Mouse (Mus musculus) CH12.LX (cell line): ENCODE data around the gene Akap3. TPM values are rescaled to one million over a fixed set of nuclear protein-coding genes. Genes with fewer than 3 reads are reported as not detected.
A peak's percentile ranks its signal among the peaks of the same experiment; 100 is the strongest.

Source experiments
- DNase-seq: peaks from one replicate; pipeline ENCODE4 v3.0.0-alpha.2; 2013; ENCODE audit errors: extremely low read depth
- H3K27ac ChIP-seq: 2 replicates; pipeline ENCODE4 v1.5.1; 2012; ENCODE audit warnings: low read depth, mild to moderate bottlenecking, control low read depth, moderate library complexity; ENCODE audit not compliant: insufficient read depth
- H3K27me3 ChIP-seq: replicated peaks from 2 replicates; pipeline ENCODE3; 2012; ENCODE audit warnings: inconsistent platforms
- H3K36me3 ChIP-seq, 2 experiments: replicated peaks in 1 of 2; 2 replicates each; pipeline versions ENCODE3 to v1.6.1; 2012; ENCODE audit warnings: inconsistent platforms in 1 of 2, low read length in 1 of 2, mild to moderate bottlenecking in 1 of 2, mixed read lengths in 1 of 2, moderate library complexity in 1 of 2; ENCODE audit not compliant: control insufficient read depth in 1 of 2, insufficient read depth in 1 of 2
- H3K4me1 ChIP-seq, 2 experiments: 2 replicates each; pipeline ENCODE4 v1.6.1; 2012; ENCODE audit warnings: inconsistent platforms in 1 of 2, moderate library complexity in 1 of 2; ENCODE audit not compliant: insufficient read depth in 2 of 2, control insufficient read depth in 1 of 2
- H3K4me2 ChIP-seq: 2 replicates; pipeline ENCODE4 v1.6.1; 2012; ENCODE audit warnings: low read depth, mild to moderate bottlenecking, control low read depth; ENCODE audit not compliant: poor library complexity, insufficient read depth, severe bottlenecking
- H3K4me3 ChIP-seq, 3 experiments: fragments of 150-350 bp in 1 of 3; sonication (generic) in 1 of 3; replicated peaks in 1 of 3; 2 replicates each; pipeline versions ENCODE3 to v1.5.1; 2011 to 2012; ENCODE audit warnings: low read depth in 2 of 3, low read length in 2 of 3, mild to moderate bottlenecking in 2 of 3, moderate library complexity in 2 of 3, control low read depth in 1 of 3, improper control_type of control experiment in 1 of 3, inconsistent platforms in 1 of 3, mixed read lengths in 1 of 3; ENCODE audit not compliant: poor library complexity in 1 of 3
- H3K79me2 ChIP-seq: replicated peaks from 2 replicates; pipeline ENCODE4 v1.6.1; 2012; ENCODE audit warnings: mild to moderate bottlenecking, moderate library complexity; ENCODE audit not compliant: control insufficient read depth, poor library complexity, insufficient read depth, severe bottlenecking; ENCODE audit errors: extremely low read depth
- H3K9ac ChIP-seq: 2 replicates; pipeline ENCODE4 v1.6.1; 2012; ENCODE audit warnings: low read depth, mild to moderate bottlenecking, control low read depth, moderate library complexity; ENCODE audit not compliant: insufficient read depth
- H3K9me3 ChIP-seq: replicated peaks from 2 replicates; pipeline ENCODE3; 2012; ENCODE audit warnings: low read length, inconsistent platforms, mixed read lengths
- CHD1 ChIP-seq: IDR thresholded peaks from 2 replicates; pipeline ENCODE4 v1.6.1; 2012; ENCODE audit warnings: low read depth, low read length, improper control_type of control experiment, inconsistent platforms
- CHD2 ChIP-seq: IDR thresholded peaks from 2 replicates; pipeline ENCODE4 v1.6.1; 2011; ENCODE audit warnings: low read length, improper control_type of control experiment
- E2F4 ChIP-seq: IDR thresholded peaks from 2 replicates; pipeline ENCODE4 v1.6.1; 2011; ENCODE audit warnings: low read depth, low read length, improper control_type of control experiment; ENCODE audit not compliant: insufficient replicate concordance
- ELF1 ChIP-seq: IDR thresholded peaks from 2 replicates; pipeline ENCODE4 v1.6.1; 2014; ENCODE audit warnings: low read depth, mild to moderate bottlenecking, inconsistent platforms, low read length, improper control_type of control experiment
- HCFC1 ChIP-seq: IDR thresholded peaks from 2 replicates; pipeline ENCODE4 v1.6.1; 2012; ENCODE audit warnings: low read depth, mild to moderate bottlenecking, inconsistent platforms, low read length, improper control_type of control experiment
- IRF4 ChIP-seq: IDR thresholded peaks from 2 replicates; pipeline ENCODE4 v1.6.1; 2014; ENCODE audit warnings: low read depth, mild to moderate bottlenecking, inconsistent platforms, low read length, improper control_type of control experiment
- JUND ChIP-seq: conservative IDR thresholded peaks from 2 replicates; pipeline ENCODE4 v1.6.1; 2011; ENCODE audit warnings: low read depth, low read length, improper control_type of control experiment
- KAT2A ChIP-seq: IDR thresholded peaks from 2 replicates; pipeline ENCODE4 v1.6.1; 2012; ENCODE audit warnings: low read length, improper control_type of control experiment, inconsistent platforms; ENCODE audit not compliant: insufficient replicate concordance
- MAFK ChIP-seq: IDR thresholded peaks from 2 replicates; pipeline ENCODE4 v1.6.1; 2011; ENCODE audit warnings: low read length, improper control_type of control experiment; ENCODE audit not compliant: insufficient replicate concordance
- MAX ChIP-seq: IDR thresholded peaks from 2 replicates; pipeline ENCODE4 v1.6.1; 2011; ENCODE audit warnings: low read length, improper control_type of control experiment
- MAZ ChIP-seq: IDR thresholded peaks from 2 replicates; pipeline ENCODE4 v1.6.1; 2012; ENCODE audit warnings: low read depth, mild to moderate bottlenecking, inconsistent platforms, low read length, improper control_type of control experiment, moderate library complexity
- NRF1 ChIP-seq: IDR thresholded peaks from 2 replicates; pipeline ENCODE4 v1.6.1; 2014; ENCODE audit warnings: low read depth, mild to moderate bottlenecking, inconsistent platforms, low read length, improper control_type of control experiment, moderate library complexity
- POLR2A ChIP-seq: IDR thresholded peaks from 2 replicates; pipeline ENCODE4 v1.6.1; 2011; ENCODE audit warnings: low read depth, mild to moderate bottlenecking, improper control_type of control experiment, low read length
- POLR2AphosphoS2 ChIP-seq: IDR thresholded peaks from 2 replicates; pipeline ENCODE4 v1.6.1; 2011; ENCODE audit warnings: low read depth, low read length, improper control_type of control experiment
- UBTF ChIP-seq: IDR thresholded peaks from 2 replicates; pipeline ENCODE4 v1.6.1; 2012; ENCODE audit warnings: low read depth, mild to moderate bottlenecking, inconsistent platforms, low read length, improper control_type of control experiment, moderate library complexity
- USF2 ChIP-seq: conservative IDR thresholded peaks from 2 replicates; pipeline ENCODE4 v1.6.1; 2011; ENCODE audit warnings: low read depth, low read length, improper control_type of control experiment
- ZC3H11A ChIP-seq: IDR thresholded peaks from 2 replicates; pipeline ENCODE4 v1.6.1; 2012; ENCODE audit warnings: low read depth, mild to moderate bottlenecking, inconsistent platforms, low read length, improper control_type of control experiment
- ZKSCAN1 ChIP-seq: IDR thresholded peaks from 2 replicates; pipeline ENCODE4 v1.6.1; 2012; ENCODE audit warnings: low read depth, inconsistent platforms, low read length, improper control_type of control experiment, borderline replicate concordance
- ZMIZ1 ChIP-seq: IDR thresholded peaks from 2 replicates; pipeline ENCODE4 v1.6.1; 2012; ENCODE audit warnings: low read depth, mild to moderate bottlenecking, inconsistent platforms, low read length, improper control_type of control experiment
- dilution Hi-C: fragments of 300-500 bp; cut with MboI; formaldehyde crosslinking; loops from 2 replicates; pipeline ENCODE4 v1.14.3; 2020; ENCODE audit warnings: low sequenced_read_pairs; ENCODE audit not compliant: extremely low pct_unique_long_range_greater_than_20kb, extremely low pct_ligation_motif_present
- in situ Hi-C: fragments of 300-500 bp; cut with MboI; formaldehyde crosslinking; loops from 3 replicates; pipeline ENCODE4 v1.14.3; 2019; ENCODE audit warnings: low sequenced_read_pairs, low pct_ligation_motif_present, low pct_unique_long_range_greater_than_20kb, mixed read lengths
- polyA plus RNA-seq: library from polyadenylated mRNA; unstranded; fragments of >175 nt; gene quantifications from 2 replicates; pipeline ENCODE4 v1.2.1, GENCODE M21; 2012; ENCODE audit warnings: low read depth; ENCODE audit not compliant: insufficient read length
- total RNA-seq, 2 experiments: library from RNA; depleted of rRNA; stranded (reverse); fragments of 300-350 nt in 1 of 2; fragments of >200 nt in 1 of 2; gene quantifications; 2 replicates each; pipeline ENCODE4 v1.2.3; 2012 to 2014

Akap3 gene
- total and polyA plus RNA-seq, 3 experiments: 1.2 to 2.0 (median 2.0) TPM

- dilution Hi-C loops: no loop called here
- H3K9me3 ChIP-seq: no peaks in the 10 kb centered on the region
Measured at GRCm38 (mm10) chr6:126910727-126911126, 57.8 kb downstream of the Akap3 start.

DNA sequence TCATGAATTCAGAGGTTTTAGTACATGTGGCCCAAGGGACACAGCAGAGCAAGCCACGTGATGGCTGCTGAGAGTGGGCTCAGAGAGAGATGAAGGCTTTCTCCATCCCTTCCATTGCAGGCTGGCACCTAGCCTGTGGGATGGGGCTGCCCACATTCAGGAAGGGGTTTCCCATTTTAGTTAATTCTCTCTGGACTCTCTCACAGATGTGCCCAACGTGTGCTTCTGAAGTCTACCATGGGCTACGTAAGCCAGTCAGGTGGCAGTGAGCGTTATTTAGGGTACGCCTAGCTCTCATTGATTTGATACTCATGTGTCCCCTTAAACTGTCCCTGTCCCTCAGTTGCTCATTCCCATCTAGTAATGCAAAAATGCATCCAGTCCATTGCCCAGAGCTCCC, 62.0 kb downstream of the Akap3 start:
- in situ Hi-C loops: no loop called here
- no peaks in the 10 kb centered on the region for H3K79me2 ChIP-seq
- H3K27me3 ChIP-seq: no peaks in the 10 kb centered on the region
- DNase-seq: no peak
- H3K9ac ChIP-seq: no peak overlapping the region
- no peaks in the 10 kb centered on the region for H3K36me3 ChIP-seq
- H3K4me3 ChIP-seq: no peak overlapping the region
- H3K4me1 ChIP-seq: peaks cover 4 to 22% of the 10 kb centered on the region in 2 experiments; a peak in 3 of 4 replicates
- H3K27ac ChIP-seq: no peak overlapping the region
- dilution Hi-C loops: no loop called here
- H3K9me3 ChIP-seq: no peaks in the 10 kb centered on the region
- no peak overlapping the region for H3K4me2 ChIP-seq
- TF ChIP-seq NRF1 (no peak), MAFK (no peak), IRF4 (no peak), ZKSCAN1 (no peak), MAX (no peak), POLR2AphosphoS2 (no peak), CHD2 (no peak), ELF1 (no peak), CHD1 (no peak), JUND (no peak), UBTF (no peak), HCFC1 (no peak), POLR2A (no peak), ZMIZ1 (no peak), MAZ (no peak)

More at GRCm38 (mm10) chr6:126910727-126911126, 57.8 kb downstream of the Akap3 start:
- DNase-seq: peak; percentile 54
- peaks cover 12 to 44% of the 10 kb centered on the region in 2 experiments; a peak in 3 of 4 replicates for H3K4me1 ChIP-seq
- H3K79me2 ChIP-seq: 0 out of 2 replicates have a peak, but pooled peaks cover 4% of the 10 kb centered on the region
- no peaks in the 10 kb centered on the region for H3K27me3 ChIP-seq
- peak overlapping the region; percentile 34; the same call in 1 of the 2 replicates for H3K27ac ChIP-seq
- no peaks in the 10 kb centered on the region for H3K36me3 ChIP-seq
- no peak for TF ChIP-seq MAX
- no peak for TF ChIP-seq USF2
- TF ChIP-seq ZKSCAN1: no peak
- TF ChIP-seq E2F4: no peak
- no peak for TF ChIP-seq KAT2A
- 0 out of 2 replicates have a peak, but pooled peaks have one; percentile 14 for TF ChIP-seq HCFC1
- no peak for TF ChIP-seq POLR2AphosphoS2
- TF ChIP-seq IRF4: peak; percentile 16; the same call in 1 of the 2 replicates
- 0 out of 2 replicates have a peak, but pooled peaks have one; percentile 46 for TF ChIP-seq ELF1
- TF ChIP-seq CHD2: no peak
- peak; percentile 43 for TF ChIP-seq POLR2A
- TF ChIP-seq ZC3H11A: no peak
- no peak for TF ChIP-seq ZMIZ1
- H3K9ac ChIP-seq: peak overlapping the region; percentile 48; the same call in 1 of the 2 replicates
- H3K4me3 ChIP-seq: peak overlapping the region; percentile 10 to 35 (median 32)
- in situ Hi-C loops: no loop called here
- peak overlapping the region; percentile 80 for H3K4me2 ChIP-seq
